Mouse (Mus musculus) neural tube, embryonic 14.5 days (tissue): Measurements from ENCODE around the gene Srsf5. TPM values are rescaled to one million over a fixed set of nuclear protein-coding genes. Genes with fewer than 3 reads are reported as not detected.

Experiments used
- ATAC-seq: fragments of 200-750 bp; cut with Nextera tagmentation; 2 replicates; pipeline ENCODE4 v1.8.0; 2017; ENCODE audit warnings: low read depth, mild to moderate bottlenecking, moderate TSS enrichment, moderate library complexity
- H3K27ac ChIP-seq: fragments of 300-500 bp; sonication (generic); 2 replicates; pipeline ENCODE4 v1.5.1; 2014; ENCODE audit warnings: low read depth, mild to moderate bottlenecking, control low read depth, low read length, moderate library complexity, mixed read lengths
- H3K27me3 ChIP-seq: fragments of 300-500 bp; sonication (generic); 2 replicates; pipeline ENCODE4 v1.6.1; 2014; ENCODE audit warnings: low read length; ENCODE audit not compliant: control insufficient read depth, insufficient read depth
- H3K36me3 ChIP-seq: fragments of 300-500 bp; sonication (generic); 2 replicates; pipeline ENCODE4 v1.6.1; 2014; ENCODE audit warnings: low read length, mixed read lengths; ENCODE audit not compliant: control insufficient read depth, insufficient read depth
- H3K4me1 ChIP-seq: fragments of 300-500 bp; sonication (generic); 2 replicates; pipeline ENCODE4 v1.6.1; 2014; ENCODE audit warnings: low read length; ENCODE audit not compliant: control insufficient read depth, insufficient read depth
- H3K4me2 ChIP-seq: fragments of 300-500 bp; sonication (generic); 2 replicates; pipeline ENCODE4 v1.6.1; 2014; ENCODE audit warnings: mild to moderate bottlenecking, low read depth, low read length, control low read depth
- H3K4me3 ChIP-seq: fragments of 300-500 bp; sonication (generic); 2 replicates; pipeline ENCODE4 v1.5.1; 2014; ENCODE audit warnings: low read depth, low read length, control low read depth, mixed read lengths
- H3K9ac ChIP-seq: fragments of 300-500 bp; sonication (generic); replicated peaks from 2 replicates; pipeline ENCODE4 v1.6.1; 2014; ENCODE audit warnings: low read depth, mild to moderate bottlenecking, control low read depth, low read length, mixed read lengths
- H3K9me3 ChIP-seq: fragments of 300-500 bp; sonication (generic); 2 replicates; pipeline ENCODE4 v1.6.1; 2016; ENCODE audit warnings: low read length; ENCODE audit not compliant: control insufficient read depth
- WGBS: fragments of 180-500 bp; shearing (Covaris S2); extraction: QIAGEN DNeasy Blood & Tissue Kit; methylation state at CpG from one replicate; pipeline ENCODE4 v1.1.7; 2014; 5-methylcytosine and 5-hydroxymethylcytosine counted together
- polyA plus RNA-seq: library from polyadenylated mRNA; unstranded; fragments of >200 nt; fragmentation: Nextera tagmentation; extraction: Ambion mirVana; gene quantifications from 2 replicates; pipeline ENCODE4 v1.2.1, GENCODE M21; 2014

Gene Srsf5
- polyA plus RNA-seq, 1 experiment from 2014 or later, result 205 TPM

DNA sequence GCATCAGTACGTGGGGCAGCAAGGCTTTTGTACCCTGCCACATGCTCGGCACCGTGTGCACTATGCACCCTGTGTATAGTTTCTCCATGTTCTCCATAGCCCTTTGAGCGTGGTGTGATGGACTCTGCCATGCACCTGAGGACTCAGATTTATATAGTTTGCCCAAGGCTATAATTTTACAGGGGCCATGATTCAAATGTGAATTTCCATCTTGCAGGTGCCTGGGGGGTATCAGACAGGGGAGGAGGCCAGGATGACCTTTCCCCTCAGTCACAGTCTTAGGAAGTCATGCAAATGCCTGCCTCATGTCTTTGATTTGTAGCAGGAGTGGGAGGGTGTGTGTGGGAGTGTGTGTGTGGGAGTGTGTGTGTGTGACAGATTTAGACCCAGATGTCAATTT, 52.3 kb downstream of the Srsf5 start:
- no peak overlapping the region for H3K27ac ChIP-seq
- ATAC-seq, result no peak

DNA sequence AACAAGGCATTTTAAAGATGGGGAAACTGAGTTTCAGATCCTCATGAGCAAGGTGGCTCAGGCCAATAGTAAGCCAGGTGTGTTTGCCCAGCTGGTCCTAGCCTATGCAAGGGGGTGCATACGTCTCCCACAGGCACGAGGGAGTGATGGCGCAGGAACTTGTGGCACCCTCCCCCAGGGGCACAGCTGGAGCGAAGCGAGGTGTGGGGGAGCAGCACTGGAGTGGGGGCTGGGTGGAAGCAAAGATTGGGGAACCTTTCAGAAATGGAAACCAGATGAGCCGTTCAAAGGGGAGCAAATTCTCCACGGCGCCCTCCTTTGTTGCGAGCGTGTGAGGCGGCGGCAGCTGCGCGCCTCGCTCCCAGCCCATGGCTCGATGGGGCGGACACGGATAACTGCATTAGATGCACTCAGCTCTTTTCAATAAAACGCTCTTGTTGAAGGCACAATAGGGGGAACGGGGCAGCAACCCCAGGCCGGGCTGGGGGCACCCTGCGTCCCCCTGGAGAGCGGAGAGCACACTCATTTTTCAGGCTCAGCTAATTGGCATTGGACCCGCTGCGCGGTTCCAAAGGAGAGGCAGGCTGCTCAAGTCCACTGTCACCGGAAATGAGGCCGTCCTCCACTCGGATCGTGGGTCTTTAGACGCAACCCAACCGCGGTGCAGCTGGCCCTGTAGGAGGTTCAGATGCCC, 53.4 kb downstream of the Srsf5 start:
- Histone ChIP-seq H3K9me3 (no peaks in the 10 kb centered on the region), H3K4me1 (no peaks in the 10 kb centered on the region), H3K27me3 (no peaks in the 10 kb centered on the region), H3K9ac (0 out of 2 replicates have a peak overlapping the region, but pooled peaks have one; percentile 4), H3K4me2 (peak overlapping the region; percentile 36), H3K36me3 (no peaks in the 10 kb centered on the region), H3K27ac (no peak overlapping the region), H3K4me3 (peak overlapping the region; percentile 12; the same call in 1 of the 2 replicates)
- ATAC-seq, result peak; percentile 60; the same call in 1 of the 2 replicates
- under 1% methylated on average over 33 of the region's 33 CpGs for WGBS

More for the DNA sequence above, 52.3 kb downstream of the Srsf5 start:
- H3K4me3 ChIP-seq, result no peak overlapping the region
- 46% methylated on average over 4 of the region's 4 CpGs for WGBS
- H3K4me1 ChIP-seq, result no peaks in the 10 kb centered on the region
- no peak overlapping the region for H3K4me2 ChIP-seq
- no peaks in the 10 kb centered on the region for H3K36me3 ChIP-seq
- no peaks in the 10 kb centered on the region for H3K9me3 ChIP-seq
- no peak overlapping the region for H3K9ac ChIP-seq
- no peaks in the 10 kb centered on the region for H3K27me3 ChIP-seq

Other genes starting within 250 kb of the Srsf5 start
- 3.1 and 3.6 TPM in 2 replicates for gene Ccdc177, start 184.8 kb upstream of the Srsf5 start, polyA plus RNA-seq
- gene Susd6, start 155.0 kb upstream of the Srsf5 start, polyA plus RNA-seq, result 11.6 and 13.6 TPM in 2 replicates
- gene Slc10a1, start 23.2 kb downstream of the Srsf5 start, polyA plus RNA-seq, result 0.66 and 0.76 TPM in 2 replicates
- gene Smoc1, start 81.3 kb downstream of the Srsf5 start, polyA plus RNA-seq, result 10.1 and 11.0 TPM in 2 replicates